26 mouse cellular contexts compared by ENCODE assay signal in the genomic region with DNA sequence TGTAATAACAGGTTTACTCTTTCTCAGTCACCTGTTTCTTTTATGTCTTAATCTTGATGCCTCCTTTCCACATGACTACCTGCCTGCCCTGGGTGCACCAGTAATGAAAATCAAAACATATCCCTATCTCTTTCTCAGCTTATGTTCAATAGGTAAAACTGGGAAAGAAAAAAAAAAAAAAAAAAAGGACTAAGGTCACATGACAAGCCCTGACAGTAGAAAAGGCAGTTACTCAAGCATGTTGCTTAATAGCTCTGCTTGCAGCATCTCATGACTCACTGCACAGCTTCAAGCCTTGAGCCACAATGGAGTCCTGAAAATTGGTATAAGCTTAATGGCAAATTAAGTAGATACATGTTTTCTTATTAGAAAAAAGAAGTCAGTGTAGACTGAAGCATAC. TPM values are rescaled to one million over a fixed set of nuclear protein-coding genes. Genes with fewer than 3 reads are reported as not detected.
DNase-seq lines count a peak whose midpoint lies in the region; ATAC-seq and TF ChIP-seq lines count a peak whose summit lies in the region.
"Had no signal": no experiment of that assay in that cellular context is flagged by ENCODE, and none has a peak within 500 bp of the region (broad histone marks: within the 10 kb centered on the region; RNA-seq: fewer than 3 reads in every experiment).

No protein-coding gene starts in this region.

- no peak overlapping the region for H3K4me2 ChIP-seq in lung, postnatal 0 days (replicated peaks; ENCODE audit: low read depth, low read length)
- H3K4me2 ChIP-seq in myocyte (ENCODE audit: low read depth) = no peak overlapping the region
- H3K4me2 ChIP-seq: embryonic facial prominence, embryonic 12.5 days; heart, embryonic 15.5 days; kidney, embryonic 15.5 days; neural tube, embryonic 13.5 days had no signal

- no peak overlapping the region for H3K9ac ChIP-seq in lung, postnatal 0 days (replicated peaks; ENCODE audit: low read depth)
- H3K9ac ChIP-seq: embryonic facial prominence, embryonic 12.5 days; forebrain, postnatal 0 days; heart, embryonic 15.5 days; kidney, embryonic 15.5 days; neural tube, embryonic 13.5 days had no signal

- TF ChIP-seq EP300 in lung, postnatal 0 days (IDR thresholded peaks at IDR 0.05) = no peak

- no peaks in the 10 kb centered on the region for H3K36me3 ChIP-seq in lung, postnatal 0 days (ENCODE audit: insufficient read depth, low read length)
- no peaks in the 10 kb centered on the region for H3K36me3 ChIP-seq in myocyte (ENCODE audit: control insufficient read depth, insufficient read depth)
- no peaks in the 10 kb centered on the region for H3K36me3 ChIP-seq in kidney, adult 2 months (ENCODE audit: control insufficient read depth, insufficient read depth, low read length)
- H3K36me3 ChIP-seq: embryonic facial prominence, embryonic 12.5 days; heart, embryonic 15.5 days; kidney, embryonic 15.5 days; midbrain, embryonic 10.5 days; neural tube, embryonic 13.5 days had no signal

- no peak for TF ChIP-seq CTCF in lung, postnatal 0 days (IDR thresholded peaks at IDR 0.05)
- no peak for TF ChIP-seq CTCF in brain, embryonic 14.5 days (IDR thresholded peaks at IDR 0.05; ENCODE audit: borderline replicate concordance, extremely low read depth, insufficient read depth, insufficient read length)
- TF ChIP-seq CTCF in kidney, adult 2 months (conservative IDR thresholded peaks at IDR 0.05; ENCODE audit: insufficient read depth, insufficient read length, low read depth, low read length) = no peak
- no peak for TF ChIP-seq CTCF in cerebellum, adult 2 months (IDR thresholded peaks at IDR 0.05; ENCODE audit: borderline replicate concordance, insufficient read depth, low read depth, low read length)

- H3K9me3 ChIP-seq in lung, postnatal 0 days (ENCODE audit: low read length) = no peaks in the 10 kb centered on the region
- H3K9me3 ChIP-seq: embryonic facial prominence, embryonic 12.5 days; heart, embryonic 15.5 days; kidney, embryonic 15.5 days; midbrain, embryonic 10.5 days; neural tube, embryonic 13.5 days had no signal

- no peaks in the 10 kb centered on the region for H3K79me2 ChIP-seq in myocyte (ENCODE audit: control insufficient read depth, insufficient read depth)

- no peak for TF ChIP-seq POLR2A in brain, embryonic 14.5 days (IDR thresholded peaks at IDR 0.05; ENCODE audit: borderline replicate concordance, extremely low read depth, insufficient read depth, insufficient read length, poor library complexity, severe bottlenecking)
- TF ChIP-seq POLR2A in myocyte (IDR thresholded peaks at IDR 0.05; ENCODE audit: insufficient read length, low read depth) = no peak
- TF ChIP-seq POLR2A in kidney, adult 2 months (IDR thresholded peaks at IDR 0.05; ENCODE audit: low read depth, low read length) = no peak
- no peak for TF ChIP-seq POLR2A in cerebellum, adult 2 months (IDR thresholded peaks at IDR 0.05; ENCODE audit: borderline replicate concordance, insufficient read depth, low read length)

- H3K27ac ChIP-seq in lung, postnatal 0 days (ENCODE audit: low read length) = no peak overlapping the region
- H3K27ac ChIP-seq in kidney, adult 2 months (ENCODE audit: insufficient read depth, low read depth, low read length) = no peak overlapping the region
- H3K27ac ChIP-seq in cerebellum, adult 2 months (ENCODE audit: insufficient read depth, low read length) = no peak overlapping the region
- H3K27ac ChIP-seq: embryonic facial prominence, embryonic 12.5 days; gastrocnemius, adult 2 months; heart, embryonic 15.5 days; kidney, embryonic 15.5 days; midbrain, embryonic 10.5 days; neural tube, embryonic 13.5 days had no signal

- H3K4me1 ChIP-seq in lung, postnatal 0 days (ENCODE audit: insufficient read depth, low read depth, low read length) = no peaks in the 10 kb centered on the region
- H3K4me1 ChIP-seq in kidney, adult 2 months (ENCODE audit: control insufficient read depth, insufficient read depth, low read length) = no peaks in the 10 kb centered on the region
- H3K4me1 ChIP-seq in cerebellum, adult 2 months (ENCODE audit: control insufficient read depth, insufficient read depth, low read length) = no peaks in the 10 kb centered on the region
- H3K4me1 ChIP-seq: embryonic facial prominence, embryonic 12.5 days; heart, embryonic 15.5 days; kidney, embryonic 15.5 days; midbrain, embryonic 10.5 days; neural tube, embryonic 13.5 days had no signal

- DNase-seq in lung, postnatal 0 days (ENCODE audit: low spot score) = peak; percentile 21
- no peak for DNase-seq in lung, postnatal 25 days (ENCODE audit: low spot score)
- DNase-seq in NIH3T3 (ENCODE audit: low read depth) = peak; percentile 72
- DNase-seq in brain, embryonic 14.5 days (ENCODE audit: low read depth) = peak; percentile 6
- no peak for DNase-seq in kidney, adult 2 months
- no peak for DNase-seq in cerebellum, adult 2 months
- DNase-seq in embryo, embryonic 11 days = no peak
- DNase-seq: cerebellum, adult 9-11 months; forebrain, postnatal 0 days; gastrocnemius, adult 2 months; heart, adult 18-20 months; lung, postnatal 10 days; thymus, postnatal 36 days had no signal

- no peak for ATAC-seq in lung, postnatal 0 days
- ATAC-seq: CD4-positive, CD25-positive, alpha-beta regulatory T cell, adult 4 months; forebrain, postnatal 0 days; hindbrain, embryonic 16.5 days; intestine, embryonic 16.5 days had no signal

- no peak overlapping the region for H3K4me3 ChIP-seq in lung, postnatal 0 days (ENCODE audit: low read depth, low read length)
- no peak overlapping the region for H3K4me3 ChIP-seq in myocyte
- H3K4me3 ChIP-seq in kidney, adult 2 months (ENCODE audit: insufficient read depth, low read depth, low read length) = no peak overlapping the region
- H3K4me3 ChIP-seq in cerebellum, adult 2 months (replicated peaks; ENCODE audit: insufficient read depth, low read depth, low read length) = no peak overlapping the region
- H3K4me3 ChIP-seq: embryonic facial prominence, embryonic 12.5 days; gastrocnemius, adult 2 months; heart, embryonic 15.5 days; kidney, embryonic 15.5 days; midbrain, embryonic 10.5 days; neural tube, embryonic 13.5 days had no signal

- H3ac ChIP-seq in myocyte (ENCODE audit: control insufficient read depth, insufficient read length) = no peak overlapping the region

- H3K27me3 ChIP-seq in lung, postnatal 0 days (replicated peaks; ENCODE audit: insufficient read depth, low read length) = no peaks in the 10 kb centered on the region
- H3K27me3 ChIP-seq in myocyte (ENCODE audit: control insufficient read depth, insufficient read depth, insufficient read length) = no peaks in the 10 kb centered on the region
- no peaks in the 10 kb centered on the region for H3K27me3 ChIP-seq in kidney, adult 2 months (replicated peaks; ENCODE audit: control insufficient read depth, insufficient read depth, low read length)
- no peaks in the 10 kb centered on the region for H3K27me3 ChIP-seq in cerebellum, adult 2 months (ENCODE audit: control insufficient read depth, insufficient read depth, low read length)
- H3K27me3 ChIP-seq: embryonic facial prominence, embryonic 12.5 days; heart, embryonic 15.5 days; kidney, embryonic 15.5 days; neural tube, embryonic 13.5 days had no signal

TF ChIP-seq in myocyte, 11 proteins besides CTCF, POLR2A, EP300 and RAD21:
- peak; percentile 67 for TF ChIP-seq USF1 (IDR thresholded peaks at IDR 0.05; ENCODE audit: low read depth)
- TF ChIP-seq MYOD1 (IDR thresholded peaks at IDR 0.05; ENCODE audit: control insufficient read depth in 1 of 3, insufficient read length in 2 of 3, low read depth in 2 of 3) = no peak
- TF ChIP-seq CEBPB (IDR thresholded peaks at IDR 0.05; ENCODE audit: insufficient read depth, poor library complexity, severe bottlenecking) = peak; percentile 84

RNA-seq across cellular contexts. Expression of a gene that starts 24.1 kb away (rescaled TPM):
- polyA plus RNA-seq in lung, postnatal 0 days (2015; fragmentation: Nextera tagmentation; extraction: Ambion mirVana) = not detected in 2 replicates
- polyA plus RNA-seq in brain, embryonic 14.5 days (2012; rRNA removed) = not detected in 2 replicates
- not detected for polyA plus RNA-seq in myocyte (2012; fragmentation: generic; extraction: Trizol)
- polyA plus RNA-seq in kidney, adult 2 months (2012; rRNA removed) = not detected in 2 replicates
- not detected in 2 replicates for polyA plus RNA-seq in cerebellum, adult 2 months (2012; rRNA removed)
- polyA plus RNA-seq: CD4-positive, CD25-positive, alpha-beta regulatory T cell, adult 4 months; cortical plate, adult 2 months; embryonic facial prominence, embryonic 12.5 days; forebrain, postnatal 0 days; heart, embryonic 15.5 days; hindbrain, embryonic 16.5 days; intestine, embryonic 16.5 days; kidney, embryonic 15.5 days; large intestine, adult 2 months; limb, embryonic 14.5 days; liver, embryonic 16.5 days; midbrain, embryonic 10.5 days; neural tube, embryonic 13.5 days had no signal

Comparison
In these comparisons a context has a peak if more than half of its experiments do, and no peak if none do; other contexts are left out.
1. DNase-seq: peak in lung, postnatal 0 days (single experiment), NIH3T3 (single experiment) and brain, embryonic 14.5 days (single experiment); none in lung, postnatal 25 days (single experiment), kidney, adult 2 months (single experiment), cerebellum, adult 2 months (0 of 2) and embryo, embryonic 11 days (single experiment).